Mouse (Mus musculus) MEL (cell line): ENCODE data around the gene Cxcr1. TPM values are rescaled to one million over a fixed set of nuclear protein-coding genes. Genes with fewer than 3 reads are reported as not detected.
A peak's percentile ranks its signal among the peaks of the same experiment; 100 is the strongest.

Source experiments
- DNase-seq: peaks from one replicate; pipeline ENCODE4 v3.0.0; 2011; ENCODE audit warnings: low read depth, low spot score
- H3K27ac ChIP-seq: 2 replicates; pipeline ENCODE4 v1.5.1; 2012; ENCODE audit warnings: low read depth, mild to moderate bottlenecking, control low read depth, low read length, moderate library complexity; ENCODE audit not compliant: control insufficient read depth
- H3K27me3 ChIP-seq, 2 experiments: fragments of 150-350 bp in 1 of 2; sonication (generic) in 1 of 2; 2 replicates each; pipeline ENCODE4 v1.6.1; 2012; ENCODE audit warnings: low read length in 2 of 2, mild to moderate bottlenecking in 2 of 2, improper control_type of control experiment in 1 of 2, moderate library complexity in 1 of 2; ENCODE audit not compliant: insufficient read depth in 2 of 2, control insufficient read depth in 1 of 2
- H3K36me3 ChIP-seq, 2 experiments: 2 replicates each; pipeline ENCODE4 v1.6.1; 2012 to 2014; ENCODE audit warnings: low read length in 2 of 2, improper control_type of control experiment in 1 of 2, inconsistent platforms in 1 of 2, mild to moderate bottlenecking in 1 of 2; ENCODE audit not compliant: insufficient read depth in 2 of 2, control insufficient read depth in 1 of 2
- H3K4me1 ChIP-seq, 2 experiments: fragments of 150-350 bp in 1 of 2; sonication (generic) in 1 of 2; 2 replicates each; pipeline ENCODE4 v1.6.1; 2012; ENCODE audit warnings: low read length in 2 of 2, improper control_type of control experiment in 1 of 2, mild to moderate bottlenecking in 1 of 2; ENCODE audit not compliant: insufficient read depth in 2 of 2, control insufficient read depth in 1 of 2
- H3K4me3 ChIP-seq, 2 experiments: fragments of 150-350 bp in 1 of 2; sonication (generic) in 1 of 2; 2 replicates each; pipeline ENCODE4 v1.5.1; 2012; ENCODE audit warnings: low read depth in 2 of 2, low read length in 2 of 2, mild to moderate bottlenecking in 2 of 2, moderate library complexity in 2 of 2, control low read depth in 1 of 2, improper control_type of control experiment in 1 of 2; ENCODE audit not compliant: control insufficient read depth in 1 of 2, insufficient read depth in 1 of 2
- H3K79me2 ChIP-seq: 2 replicates; pipeline ENCODE4 v1.6.1; 2012; ENCODE audit warnings: mild to moderate bottlenecking, low read length, moderate library complexity; ENCODE audit not compliant: control insufficient read depth, poor library complexity, insufficient read depth
- H3K9ac ChIP-seq: 2 replicates; pipeline ENCODE4 v1.6.1; 2012; ENCODE audit warnings: low read depth, mild to moderate bottlenecking, control low read depth, low read length, moderate library complexity; ENCODE audit not compliant: control insufficient read depth, poor library complexity, severe bottlenecking
- H3K9me3 ChIP-seq: fragments of 150-350 bp; sonication (generic); replicated peaks from 2 replicates; pipeline ENCODE4 v1.6.1; 2012; ENCODE audit warnings: mild to moderate bottlenecking, low read length, improper control_type of control experiment, moderate library complexity; ENCODE audit not compliant: insufficient read depth
- CHD1 ChIP-seq: IDR thresholded peaks from 2 replicates; pipeline ENCODE4 v1.6.1; 2012; ENCODE audit warnings: low read depth, mild to moderate bottlenecking, inconsistent platforms, low read length, improper control_type of control experiment
- GATA1 ChIP-seq: IDR thresholded peaks from 2 replicates; pipeline ENCODE4 v1.6.1; 2011; ENCODE audit warnings: low read depth, low read length, improper control_type of control experiment
- HCFC1 ChIP-seq: IDR thresholded peaks from 2 replicates; pipeline ENCODE4 v1.6.1; 2012; ENCODE audit warnings: low read depth, mild to moderate bottlenecking, inconsistent platforms, low read length, improper control_type of control experiment, moderate library complexity
- MAX ChIP-seq: IDR thresholded peaks from 2 replicates; pipeline ENCODE4 v1.6.1; 2011; ENCODE audit warnings: low read length, improper control_type of control experiment
- MEF2A ChIP-seq: IDR thresholded peaks from 2 replicates; pipeline ENCODE4 v1.6.1; 2014; ENCODE audit warnings: low read depth, mild to moderate bottlenecking, inconsistent platforms, low read length, improper control_type of control experiment; ENCODE audit not compliant: poor library complexity, insufficient replicate concordance, severe bottlenecking; ENCODE audit errors: extremely low read depth
- MXI1 ChIP-seq: IDR thresholded peaks from 2 replicates; pipeline ENCODE4 v1.6.1; 2011; ENCODE audit warnings: mild to moderate bottlenecking, low read depth, low read length, improper control_type of control experiment
- MYB ChIP-seq: IDR thresholded peaks from 2 replicates; pipeline ENCODE4 v1.6.1; 2011; ENCODE audit warnings: mild to moderate bottlenecking, low read depth, low read length, improper control_type of control experiment
- MYC ChIP-seq: IDR thresholded peaks from 2 replicates; pipeline ENCODE4 v1.6.1; 2011; ENCODE audit warnings: low read depth, mild to moderate bottlenecking, low read length, improper control_type of control experiment, moderate library complexity
- NELFE ChIP-seq: IDR thresholded peaks from 2 replicates; pipeline ENCODE4 v1.6.1; 2011; ENCODE audit warnings: low read depth, low read length, improper control_type of control experiment
- NRF1 ChIP-seq: IDR thresholded peaks from 2 replicates; pipeline ENCODE4 v1.6.1; 2014; ENCODE audit warnings: low read depth, mild to moderate bottlenecking, inconsistent platforms, low read length, improper control_type of control experiment, moderate library complexity; ENCODE audit not compliant: poor library complexity, insufficient read depth, severe bottlenecking
- RAD21 ChIP-seq: IDR thresholded peaks from 2 replicates; pipeline ENCODE4 v1.6.1; 2011; ENCODE audit warnings: mild to moderate bottlenecking, low read depth, low read length, improper control_type of control experiment
- SIN3A ChIP-seq: IDR thresholded peaks from 2 replicates; pipeline ENCODE4 v1.6.1; 2012; ENCODE audit warnings: low read length, improper control_type of control experiment, inconsistent platforms
- TAL1 ChIP-seq: IDR thresholded peaks from 2 replicates; pipeline ENCODE4 v1.6.1; 2012; ENCODE audit warnings: mild to moderate bottlenecking, inconsistent platforms, low read length, moderate library complexity, mixed read lengths
- TBP ChIP-seq: IDR thresholded peaks from 2 replicates; pipeline ENCODE4 v1.8.0; 2011; ENCODE audit warnings: low read depth, low read length, improper control_type of control experiment
- USF2 ChIP-seq, 2 experiments: IDR thresholded peaks; 2 replicates each; pipeline ENCODE4 v1.6.1; 2011 to 2012; ENCODE audit warnings: improper control_type of control experiment in 2 of 2, low read length in 2 of 2, borderline replicate concordance in 1 of 2, inconsistent platforms in 1 of 2, low read depth in 1 of 2, mild to moderate bottlenecking in 1 of 2; ENCODE audit not compliant: insufficient read depth in 1 of 2
- ZC3H11A ChIP-seq: IDR thresholded peaks from 2 replicates; pipeline ENCODE4 v1.6.1; 2012; ENCODE audit warnings: low read depth, mild to moderate bottlenecking, inconsistent platforms, low read length, improper control_type of control experiment
- ZKSCAN1 ChIP-seq: IDR thresholded peaks from 2 replicates; pipeline ENCODE4 v1.6.1; 2012; ENCODE audit warnings: low read depth, mild to moderate bottlenecking, inconsistent platforms, low read length, improper control_type of control experiment, moderate library complexity
- ZNF384 ChIP-seq: IDR thresholded peaks from 2 replicates; pipeline ENCODE4 v1.6.1; 2012; ENCODE audit warnings: low read depth, mild to moderate bottlenecking, inconsistent platforms, low read length, improper control_type of control experiment
- polyA plus RNA-seq, 2 experiments: library from polyadenylated mRNA; stranded (reverse) in 1 of 2; unstranded in 1 of 2; fragments of >175 nt in 1 of 2; fragments of >200 nt in 1 of 2; gene quantifications; 2 replicates each; pipeline versions ENCODE4 v1.2.1 to v1.2.4; 2012; ENCODE audit warnings: low replicate concordance in 2 of 2, low read depth in 1 of 2; ENCODE audit not compliant: insufficient read length in 2 of 2, insufficient read depth in 1 of 2, missing spikeins in 1 of 2
- total RNA-seq: library from RNA; depleted of rRNA; stranded (reverse); fragments of 300-350 nt; gene quantifications from 2 replicates; pipeline ENCODE4 v1.2.3, GENCODE M21; 2012

The Cxcr1 gene
- total and polyA plus RNA-seq, 3 experiments = not detected

- no peak for TF ChIP-seq MYC
Observed at GRCm38 (mm10) chr1:74172722-74173121, 21.7 kb downstream of the Cxcr1 start (continued).

- TF ChIP-seq TAL1 (no peak), ZKSCAN1 (no peak), GATA1 (no peak), NRF1 (no peak), USF2 (IDR thresholded peaks at IDR 0.05; ENCODE audit: borderline replicate concordance in 1 of 2, insufficient read depth in 1 of 2, low read depth in 1 of 2, low read length in 2 of 2) (no peak)
- DNase-seq = no peak
- no peaks in the 10 kb centered on the region for H3K9me3 ChIP-seq
Observed at GRCm38 (mm10) chr1:74169721-74170120, 24.7 kb downstream of the Cxcr1 start.

GRCm38 (mm10) chr1:74167136-74167535, 27.3 kb downstream of the Cxcr1 start:
- TF ChIP-seq ZC3H11A (no peak), MYB (no peak), RAD21 (no peak), TAL1 (no peak), SIN3A (no peak), NELFE (no peak)
- Histone ChIP-seq H3K27me3 (no peaks in the 10 kb centered on the region), H3K36me3 (peaks cover 0 to 2% of the 10 kb centered on the region in 2 experiments; a peak in 2 of 4 replicates), H3K9me3 (no peaks in the 10 kb centered on the region), H3K4me3 (no peak overlapping the region), H3K4me1 (peaks cover 0 to 3% of the 10 kb centered on the region in 2 experiments; a peak in 2 of 4 replicates), H3K27ac (no peak overlapping the region), H3K9ac (no peak overlapping the region), H3K79me2 (no peaks in the 10 kb centered on the region)
- DNase-seq = no peak

More at GRCm38 (mm10) chr1:74169721-74170120, 24.7 kb downstream of the Cxcr1 start:
- Histone ChIP-seq H3K79me2 (no peaks in the 10 kb centered on the region), H3K4me1 (peaks cover 3 to 7% of the 10 kb centered on the region in 2 experiments; a peak in 3 of 4 replicates), H3K36me3 (peaks cover 0 to 22% of the 10 kb centered on the region in 2 experiments; a peak in 2 of 4 replicates), H3K27ac (no peak overlapping the region), H3K27me3 (no peaks in the 10 kb centered on the region), H3K9ac (no peak overlapping the region), H3K4me3 (no peak overlapping the region)

GRCm38 (mm10) chr1:74160036-74160435, 34.4 kb downstream of the Cxcr1 start:
- TF ChIP-seq MXI1 (no peak), HCFC1 (no peak), MAX (no peak), RAD21 (no peak), CHD1 (no peak), MYC (no peak), MEF2A (no peak), ZNF384 (0 out of 2 replicates have a peak, but pooled peaks have one; percentile 8), TBP (peak; percentile 28; the same call in 1 of the 2 replicates), NRF1 (no peak)
- H3K79me2 ChIP-seq = no peaks in the 10 kb centered on the region
- H3K36me3 ChIP-seq = no peaks in the 10 kb centered on the region
- no peaks in the 10 kb centered on the region for H3K4me1 ChIP-seq
- peak; percentile 62 for DNase-seq
- no peak overlapping the region for H3K4me3 ChIP-seq
- H3K27me3 ChIP-seq = no peaks in the 10 kb centered on the region
- H3K9ac ChIP-seq = no peak overlapping the region
- no peaks in the 10 kb centered on the region for H3K9me3 ChIP-seq
- no peak overlapping the region for H3K27ac ChIP-seq
